Mouse (Mus musculus): ENCODE data around the gene Ksr2. TPM values are rescaled to one million over a fixed set of nuclear protein-coding genes. Genes with fewer than 3 reads are reported as not detected.
"Not testable (repeated sequence)": the region's sequence is repeated elsewhere in the genome, so short reads cannot be mapped to it uniquely, and the experiment has no call there.

Gene Ksr2
- total and polyA plus RNA-seq, 3 experiments, result not detected

- Histone ChIP-seq H3K9ac (ENCODE audit: control insufficient read depth, low read depth, low read length, poor library complexity, severe bottlenecking) (no peak overlapping the region), H3K79me2 (ENCODE audit: control insufficient read depth, insufficient read depth, low read length, poor library complexity) (no peaks in the 10 kb centered on the region), H3K9me3 (replicated peaks; ENCODE audit: insufficient read depth, low read length) (no peaks in the 10 kb centered on the region), H3K4me3 (ENCODE audit: control insufficient read depth in 1 of 2, insufficient read depth in 1 of 2, low read depth in 2 of 2, low read length in 2 of 2) (no peak overlapping the region), H3K27me3 (ENCODE audit: control insufficient read depth in 1 of 2, insufficient read depth in 2 of 2, low read length in 2 of 2) (no peaks in the 10 kb centered on the region), H3K36me3 (ENCODE audit: control insufficient read depth in 1 of 2, insufficient read depth in 2 of 2, low read length in 2 of 2) (no peaks in the 10 kb centered on the region), H3K27ac (ENCODE audit: control insufficient read depth, low read depth, low read length) (no peak overlapping the region), H3K4me1 (ENCODE audit: control insufficient read depth in 1 of 2, insufficient read depth in 2 of 2, low read length in 2 of 2) (no peaks in the 10 kb centered on the region)
- no peak for DNase-seq (ENCODE audit: low read depth, low spot score)
- no peak for TF ChIP-seq CTCF (IDR thresholded peaks at IDR 0.05 in 2 of 3, conservative IDR thresholded peaks at IDR 0.05 in 1 of 3; ENCODE audit: control insufficient read depth in 1 of 3, insufficient read depth in 1 of 3, low read depth in 2 of 3, low read length in 3 of 3, poor library complexity in 1 of 3, severe bottlenecking in 1 of 3)
- TF ChIP-seq USF2 (IDR thresholded peaks at IDR 0.05; ENCODE audit: borderline replicate concordance in 1 of 2, insufficient read depth in 1 of 2, low read depth in 1 of 2, low read length in 2 of 2), result no peak
- TF ChIP-seq JUND (IDR thresholded peaks at IDR 0.05; ENCODE audit: low read depth, low read length), result no peak
- TF ChIP-seq GATA1 (IDR thresholded peaks at IDR 0.05; ENCODE audit: low read depth, low read length), result no peak
- TF ChIP-seq RCOR1 (IDR thresholded peaks at IDR 0.05; ENCODE audit: low read depth, low read length), result no peak
- no peak for TF ChIP-seq MAX (IDR thresholded peaks at IDR 0.05; ENCODE audit: low read length)
- no peak for TF ChIP-seq RAD21 (IDR thresholded peaks at IDR 0.05; ENCODE audit: low read depth, low read length)
- TF ChIP-seq MXI1 (IDR thresholded peaks at IDR 0.05; ENCODE audit: low read depth, low read length), result no peak
- no peak for TF ChIP-seq TAL1 (IDR thresholded peaks at IDR 0.05; ENCODE audit: low read length)
- TF ChIP-seq ELF1 (IDR thresholded peaks at IDR 0.05; ENCODE audit: low read depth, low read length), result no peak
- TF ChIP-seq TCF12 (IDR thresholded peaks at IDR 0.05; ENCODE audit: low read depth, low read length), result no peak
- no peak for TF ChIP-seq POLR2AphosphoS5 (IDR thresholded peaks at IDR 0.05; ENCODE audit: borderline replicate concordance, low read depth, low read length)
- no peak for TF ChIP-seq ETS1 (IDR thresholded peaks at IDR 0.05; ENCODE audit: low read depth, low read length)
- TF ChIP-seq POLR2AphosphoS2 (IDR thresholded peaks at IDR 0.05; ENCODE audit: low read length), result no peak
- TF ChIP-seq E2F4 (IDR thresholded peaks at IDR 0.05; ENCODE audit: borderline replicate concordance, low read depth, low read length), result no peak
- TF ChIP-seq HCFC1 (IDR thresholded peaks at IDR 0.05; ENCODE audit: low read depth, low read length), result no peak
- no peak for TF ChIP-seq KAT2A (conservative IDR thresholded peaks at IDR 0.05; ENCODE audit: low read depth, low read length)
- TF ChIP-seq POLR2A (IDR thresholded peaks at IDR 0.05; ENCODE audit: control insufficient read depth in 1 of 2, insufficient read depth in 1 of 2, low read depth in 1 of 2, low read length in 2 of 2, poor library complexity in 1 of 2), result no peak
Measured at GRCm38 (mm10) chr5:117399281-117399680, 14.5 kb upstream of the Ksr2 start.

- Histone ChIP-seq H3K9ac (ENCODE audit: control insufficient read depth, low read depth, low read length, poor library complexity, severe bottlenecking) (no peak overlapping the region), H3K36me3 (ENCODE audit: control insufficient read depth in 1 of 2, insufficient read depth in 2 of 2, low read length in 2 of 2) (peaks cover 0 to 2% of the 10 kb centered on the region in 2 experiments; a peak in 1 of 4 replicates), H3K79me2 (ENCODE audit: control insufficient read depth, insufficient read depth, low read length, poor library complexity) (no peaks in the 10 kb centered on the region), H3K9me3 (replicated peaks; ENCODE audit: insufficient read depth, low read length) (no peaks in the 10 kb centered on the region), H3K27ac (ENCODE audit: control insufficient read depth, low read depth, low read length) (no peak overlapping the region), H3K4me1 (ENCODE audit: control insufficient read depth in 1 of 2, insufficient read depth in 2 of 2, low read length in 2 of 2) (no peaks in the 10 kb centered on the region; a peak in 1 of 4 replicates), H3K27me3 (ENCODE audit: control insufficient read depth in 1 of 2, insufficient read depth in 2 of 2, low read length in 2 of 2) (no peaks in the 10 kb centered on the region; a peak in 1 of 4 replicates), H3K4me3 (ENCODE audit: control insufficient read depth in 1 of 2, insufficient read depth in 1 of 2, low read depth in 2 of 2, low read length in 2 of 2) (no peak overlapping the region)
- no peak for DNase-seq (ENCODE audit: low read depth, low spot score)
- no peak for TF ChIP-seq ETS1 (IDR thresholded peaks at IDR 0.05; ENCODE audit: low read depth, low read length)
- no peak for TF ChIP-seq KAT2A (conservative IDR thresholded peaks at IDR 0.05; ENCODE audit: low read depth, low read length)
- TF ChIP-seq POLR2AphosphoS2 (IDR thresholded peaks at IDR 0.05; ENCODE audit: low read length), result no peak
- TF ChIP-seq USF1 (IDR thresholded peaks at IDR 0.05; ENCODE audit: low read depth, low read length), result no peak
- no peak for TF ChIP-seq ZNF384 (IDR thresholded peaks at IDR 0.05; ENCODE audit: low read depth, low read length)
- TF ChIP-seq EP300 (IDR thresholded peaks at IDR 0.05; ENCODE audit: low read depth in 1 of 2, low read length in 2 of 2), result no peak
- no peak for TF ChIP-seq MAZ (IDR thresholded peaks at IDR 0.05; ENCODE audit: low read depth, low read length)
Measured at GRCm38 (mm10) chr5:117403609-117404008, 10.2 kb upstream of the Ksr2 start.

- not testable (repeated sequence) for H3K27ac ChIP-seq (ENCODE audit: control insufficient read depth, low read depth, low read length); H3K27me3 ChIP-seq (ENCODE audit: control insufficient read depth in 1 of 2, insufficient read depth in 2 of 2, low read length in 2 of 2); H3K79me2 ChIP-seq (ENCODE audit: control insufficient read depth, insufficient read depth, low read length, poor library complexity); DNase-seq (ENCODE audit: low read depth, low spot score); H3K36me3 ChIP-seq (ENCODE audit: control insufficient read depth in 1 of 2, insufficient read depth in 2 of 2, low read length in 2 of 2); H3K9me3 ChIP-seq (replicated peaks; ENCODE audit: insufficient read depth, low read length); H3K4me3 ChIP-seq (ENCODE audit: control insufficient read depth in 1 of 2, insufficient read depth in 1 of 2, low read depth in 2 of 2, low read length in 2 of 2); H3K9ac ChIP-seq (ENCODE audit: control insufficient read depth, low read depth, low read length, poor library complexity, severe bottlenecking); H3K4me1 ChIP-seq (ENCODE audit: control insufficient read depth in 1 of 2, insufficient read depth in 2 of 2, low read length in 2 of 2)
Measured at GRCm38 (mm10) chr5:117404671-117405070, 9.1 kb upstream of the Ksr2 start.
